Mouse (Mus musculus): ENCODE measurements at regions not wholly inside any gene's neighbourhood (a gene's known extent, or its start where the extent isn't known, plus 50 kb on each side); places are given as distances from the start of the nearest gene placed in this dataset.

DNA sequence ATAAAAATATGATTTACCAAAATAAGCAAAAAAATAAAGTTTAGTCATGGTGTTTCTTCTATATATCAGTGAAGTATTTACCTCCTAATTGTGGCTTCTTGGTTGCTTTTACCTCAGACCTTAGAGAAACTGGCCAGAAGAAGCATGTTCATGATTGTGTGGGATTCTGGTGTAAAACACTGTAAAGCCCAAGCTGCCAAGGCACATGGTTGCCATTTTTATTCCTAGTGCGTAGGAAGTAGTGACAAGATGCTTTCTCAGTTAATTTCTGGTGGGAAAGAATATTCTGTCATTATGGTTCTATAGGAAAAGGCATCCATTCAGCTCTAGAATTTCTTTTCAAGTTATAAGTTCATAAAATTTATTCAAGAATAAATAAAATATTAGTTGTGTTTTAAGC is 805.2 kb downstream of the Olfm4 start:
- no peaks in the 10 kb centered on the region for H3K27me3 ChIP-seq (ENCODE audit: control insufficient read depth, insufficient read depth, low read length)
- ATAC-seq (ENCODE audit: low FRiP score, low TSS enrichment) (no peak), DNase-seq (no peak)
- 94% methylated on average over 1 of the region's 1 CpGs for WGBS
- no peaks in the 10 kb centered on the region for H3K36me3 ChIP-seq (ENCODE audit: control insufficient read depth, insufficient read depth, low read length)
- no peaks in the 10 kb centered on the region for H3K9me3 ChIP-seq (ENCODE audit: control insufficient read depth, low read length)
- H3K4me3 ChIP-seq (replicated peaks; ENCODE audit: low read depth, low read length) = no peak overlapping the region
- no peak overlapping the region for H3K9ac ChIP-seq (replicated peaks; ENCODE audit: low read length)
- no peak overlapping the region for H3K27ac ChIP-seq (replicated peaks; ENCODE audit: low read depth, low read length)
- no peak overlapping the region for H3K4me2 ChIP-seq (ENCODE audit: low read length)
- H3K4me1 ChIP-seq (ENCODE audit: control insufficient read depth, insufficient read depth, low read length) = no peaks in the 10 kb centered on the region

DNA sequence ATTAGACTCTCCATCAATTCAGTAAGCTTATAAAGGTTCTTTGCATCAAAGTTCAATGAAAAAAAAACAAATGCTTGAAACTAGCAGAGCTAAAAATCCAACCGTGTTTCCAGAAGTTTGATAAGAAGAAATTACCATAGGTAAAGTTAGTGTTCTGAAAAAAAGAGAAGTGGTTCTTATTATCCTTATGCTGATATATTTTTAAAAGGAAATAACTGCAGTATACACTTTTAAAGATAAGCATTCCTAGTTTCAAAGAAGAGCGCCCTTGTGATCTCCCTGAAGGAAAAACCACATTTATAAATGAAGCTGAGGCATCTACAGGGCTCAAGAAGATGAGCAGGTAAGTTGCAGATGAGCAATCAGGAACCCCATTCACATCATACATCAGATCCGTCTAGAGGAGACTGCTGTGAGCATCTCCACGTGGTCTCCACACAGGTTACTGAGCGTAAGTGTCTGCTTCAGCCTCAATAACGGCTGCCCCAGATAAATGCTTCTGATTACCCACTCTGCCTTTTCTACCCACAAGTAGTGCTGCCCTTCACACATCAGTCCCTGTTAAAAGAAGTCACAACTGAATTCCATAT is 815.6 kb downstream of the Olfm4 start:
- H3K27me3 ChIP-seq (ENCODE audit: control insufficient read depth, insufficient read depth, low read length) = no peaks in the 10 kb centered on the region
- no peak for ATAC-seq (ENCODE audit: low FRiP score, low TSS enrichment)

GRCm38 (mm10) chr14:80830476-80830875 is 846.6 kb downstream of the Olfm4 start:
- 81% methylated on average over 3 of the region's 3 CpGs for WGBS
- no peaks in the 10 kb centered on the region for H3K36me3 ChIP-seq (ENCODE audit: control insufficient read depth, insufficient read depth, low read length)
- DNase-seq = no peak
- H3K4me2 ChIP-seq (ENCODE audit: low read length) = no peak overlapping the region
- no peak overlapping the region for H3K27ac ChIP-seq (replicated peaks; ENCODE audit: low read depth, low read length)
- H3K9ac ChIP-seq (replicated peaks; ENCODE audit: low read length) = no peak overlapping the region
- H3K9me3 ChIP-seq (ENCODE audit: control insufficient read depth, low read length) = no peaks in the 10 kb centered on the region
- H3K27me3 ChIP-seq (ENCODE audit: control insufficient read depth, insufficient read depth, low read length) = no peaks in the 10 kb centered on the region
- H3K4me1 ChIP-seq (ENCODE audit: control insufficient read depth, insufficient read depth, low read length) = no peaks in the 10 kb centered on the region
- ATAC-seq (ENCODE audit: low FRiP score, low TSS enrichment) = no peak
- no peak overlapping the region for H3K4me3 ChIP-seq (replicated peaks; ENCODE audit: low read depth, low read length)

More for the DNA sequence above, 815.6 kb downstream of the Olfm4 start:
- Histone ChIP-seq H3K9ac (replicated peaks; ENCODE audit: low read length) (no peak overlapping the region), H3K9me3 (ENCODE audit: control insufficient read depth, low read length) (no peaks in the 10 kb centered on the region), H3K4me3 (replicated peaks; ENCODE audit: low read depth, low read length) (no peak overlapping the region), H3K4me2 (ENCODE audit: low read length) (no peak overlapping the region), H3K27ac (replicated peaks; ENCODE audit: low read depth, low read length) (no peak overlapping the region), H3K36me3 (ENCODE audit: control insufficient read depth, insufficient read depth, low read length) (no peaks in the 10 kb centered on the region), H3K4me1 (ENCODE audit: control insufficient read depth, insufficient read depth, low read length) (no peaks in the 10 kb centered on the region)
- DNase-seq = no peak
- 85% methylated on average over 6 of the region's 6 CpGs for WGBS

DNA sequence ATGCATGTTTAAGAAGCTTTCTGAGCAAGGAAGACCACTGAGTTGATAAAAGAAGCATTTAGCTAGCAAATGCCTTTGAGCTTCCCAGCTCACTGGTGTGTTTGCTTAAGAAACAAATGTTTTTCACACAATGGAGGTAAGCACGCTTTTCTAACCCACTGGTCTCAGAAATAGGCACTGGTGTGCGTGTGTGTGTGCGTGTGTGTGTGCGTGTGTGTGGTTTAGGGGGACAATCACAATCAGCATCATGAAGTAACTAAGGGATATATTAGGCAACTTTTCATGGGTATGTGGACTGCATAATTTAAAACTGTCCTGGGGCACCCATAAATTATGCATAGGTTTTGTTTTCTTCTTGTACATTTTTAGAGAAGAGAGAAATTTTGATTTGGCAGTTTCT is 860.7 kb downstream of the Olfm4 start:
- Histone ChIP-seq H3K4me2 (ENCODE audit: low read length) (no peak overlapping the region), H3K27ac (replicated peaks; ENCODE audit: low read depth, low read length) (no peak overlapping the region)
- DNase-seq = peak; percentile 26

DNA sequence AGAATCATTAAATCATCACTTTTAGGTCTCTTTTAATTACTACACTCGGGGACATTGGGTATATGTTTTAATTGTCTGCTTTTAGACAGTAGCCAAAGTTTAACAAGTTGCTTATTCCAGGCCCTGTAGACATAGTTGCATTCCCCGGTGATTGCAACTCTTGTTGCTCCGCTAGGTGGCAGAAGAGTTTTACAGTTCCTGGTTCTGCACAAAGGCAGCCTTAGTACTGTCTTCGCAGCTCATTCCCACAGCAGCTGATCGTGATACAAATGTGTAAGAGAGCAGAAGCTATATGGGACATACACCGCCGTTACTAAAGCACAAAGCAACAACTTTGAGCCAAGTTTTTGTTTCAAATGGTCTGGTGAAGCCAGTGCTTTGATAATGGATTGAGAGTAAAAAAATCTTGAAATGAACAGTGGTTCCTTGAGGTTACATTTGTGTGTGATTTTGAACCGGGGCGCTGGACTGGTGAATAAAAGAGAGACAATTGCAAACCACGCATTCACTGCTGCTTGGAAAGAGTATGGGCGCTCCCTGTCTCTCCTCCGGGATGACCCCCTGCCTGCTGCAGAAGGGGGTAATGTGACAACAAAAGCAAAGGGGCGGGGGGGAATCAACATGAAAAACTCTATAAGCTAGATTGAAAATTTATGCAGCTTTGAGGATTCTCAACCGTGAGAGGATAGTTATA is 861.8 kb downstream of the Olfm4 start:
- Histone ChIP-seq H3K4me2 (ENCODE audit: low read length) (peak overlapping the region; percentile 55), H3K27ac (replicated peaks; ENCODE audit: low read depth, low read length) (peak overlapping the region; percentile 76), H3K4me3 (replicated peaks; ENCODE audit: low read depth, low read length) (peak overlapping the region; percentile 27), H3K4me1 (ENCODE audit: control insufficient read depth, insufficient read depth, low read length) (peaks cover 14% of the 10 kb centered on the region), H3K9ac (replicated peaks; ENCODE audit: low read length) (peak overlapping the region; percentile 50), H3K36me3 (ENCODE audit: control insufficient read depth, insufficient read depth, low read length) (no peaks in the 10 kb centered on the region), H3K9me3 (ENCODE audit: control insufficient read depth, low read length) (no peaks in the 10 kb centered on the region), H3K27me3 (ENCODE audit: control insufficient read depth, insufficient read depth, low read length) (no peaks in the 10 kb centered on the region)
- 7% methylated on average over 14 of the region's 14 CpGs for whole genome bisulfite sequencing
- peak; percentile 89 for ATAC-seq (ENCODE audit: low FRiP score, low TSS enrichment)
- DNase-seq = peak; percentile 96

More for the DNA sequence above, 860.7 kb downstream of the Olfm4 start:
- no peak overlapping the region for H3K9ac ChIP-seq (replicated peaks; ENCODE audit: low read length)
- H3K9me3 ChIP-seq (ENCODE audit: control insufficient read depth, low read length) = no peaks in the 10 kb centered on the region
- H3K4me1 ChIP-seq (ENCODE audit: control insufficient read depth, insufficient read depth, low read length) = peaks cover 14% of the 10 kb centered on the region
- no peak for ATAC-seq (ENCODE audit: low FRiP score, low TSS enrichment)
- H3K27me3 ChIP-seq (ENCODE audit: control insufficient read depth, insufficient read depth, low read length) = no peaks in the 10 kb centered on the region
- H3K4me3 ChIP-seq (replicated peaks; ENCODE audit: low read depth, low read length) = no peak overlapping the region
- H3K36me3 ChIP-seq (ENCODE audit: control insufficient read depth, insufficient read depth, low read length) = no peaks in the 10 kb centered on the region
- WGBS = 61% methylated on average over 4 of the region's 4 CpGs

GRCm38 (mm10) chr14:80846420-80847083 is 862.7 kb downstream of the Olfm4 start:
- no peaks in the 10 kb centered on the region for H3K36me3 ChIP-seq (ENCODE audit: control insufficient read depth, insufficient read depth, low read length)
- DNase-seq = peak; percentile 69
- H3K4me3 ChIP-seq (replicated peaks; ENCODE audit: low read depth, low read length) = peak overlapping the region; percentile 27
- peak overlapping the region; percentile 50; the same call in 1 of the 2 replicates for H3K9ac ChIP-seq (replicated peaks; ENCODE audit: low read length)
- H3K27ac ChIP-seq (replicated peaks; ENCODE audit: low read depth, low read length) = peak overlapping the region; percentile 76
- 54% methylated on average over 9 of the region's 9 CpGs for WGBS
- peak overlapping the region; percentile 55 for H3K4me2 ChIP-seq (ENCODE audit: low read length)
- peaks cover 14% of the 10 kb centered on the region for H3K4me1 ChIP-seq (ENCODE audit: control insufficient read depth, insufficient read depth, low read length)
- ATAC-seq (ENCODE audit: low FRiP score, low TSS enrichment) = peak; percentile 81
- H3K9me3 ChIP-seq (ENCODE audit: control insufficient read depth, low read length) = no peaks in the 10 kb centered on the region
- no peaks in the 10 kb centered on the region for H3K27me3 ChIP-seq (ENCODE audit: control insufficient read depth, insufficient read depth, low read length)

All from midbrain, embryonic 14.5 days (tissue).